Mouse (Mus musculus): ENCODE data around the gene Tnfrsf4. TPM values are rescaled to one million over a fixed set of nuclear protein-coding genes. Genes with fewer than 3 reads are reported as not detected.

Gene Tnfrsf4
- polyA plus RNA-seq, 1 experiment from 2014 or later, result 0.86 TPM

DNA sequence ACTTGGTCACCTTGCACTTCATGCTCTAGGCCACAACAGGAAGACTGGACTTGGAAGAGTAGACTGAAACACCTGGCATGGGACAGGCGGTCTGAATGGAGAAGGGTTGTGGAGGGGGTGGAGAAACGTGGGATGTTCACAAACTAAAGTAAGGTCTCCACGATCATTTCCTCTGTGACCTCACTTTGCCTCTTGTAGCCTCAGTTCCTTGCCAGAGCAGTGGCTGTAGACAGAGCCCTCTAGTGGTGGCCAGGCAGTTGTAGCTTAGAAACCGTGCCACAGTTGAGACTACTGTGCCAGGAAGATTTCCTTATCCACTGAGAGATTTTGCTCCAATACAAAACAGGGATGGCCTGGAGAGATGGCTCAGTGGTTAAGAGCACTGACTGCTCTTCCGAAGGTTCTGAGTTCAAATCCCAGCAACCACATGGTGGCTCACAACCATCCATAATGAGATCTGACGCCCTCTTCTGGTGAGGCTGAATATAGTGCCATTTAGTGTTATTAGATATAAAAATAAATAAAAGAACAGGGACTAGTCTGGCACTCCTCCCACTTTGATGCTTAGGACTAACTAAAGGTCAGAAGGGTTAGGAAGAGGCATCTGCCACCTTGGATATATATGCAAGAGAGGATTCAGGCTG, 20.0 kb downstream of the Tnfrsf4 start:
- no peak for ATAC-seq
- peaks cover 9% of the 10 kb centered on the region; the same call in 1 of the 2 replicates for H3K27me3 ChIP-seq (replicated peaks; ENCODE audit: control insufficient read depth, insufficient read depth, low read length)
- H3K9me3 ChIP-seq (ENCODE audit: control insufficient read depth, low read length), result no peaks in the 10 kb centered on the region
- peaks cover 22% of the 10 kb centered on the region for H3K4me1 ChIP-seq (ENCODE audit: control insufficient read depth, insufficient read depth, low read length)
- H3K36me3 ChIP-seq (ENCODE audit: control insufficient read depth, insufficient read depth, low read length), result peaks cover 2% of the 10 kb centered on the region; the same call in 1 of the 2 replicates
- no peak overlapping the region for H3K4me3 ChIP-seq (ENCODE audit: low read length)
- no peak overlapping the region for H3K4me2 ChIP-seq (ENCODE audit: low read depth, low read length)
- WGBS, result 47% methylated on average over 6 of the region's 6 CpGs
- no peak overlapping the region for H3K9ac ChIP-seq (ENCODE audit: low read depth, low read length)
- no peak overlapping the region for H3K27ac ChIP-seq (ENCODE audit: low read length)

DNA sequence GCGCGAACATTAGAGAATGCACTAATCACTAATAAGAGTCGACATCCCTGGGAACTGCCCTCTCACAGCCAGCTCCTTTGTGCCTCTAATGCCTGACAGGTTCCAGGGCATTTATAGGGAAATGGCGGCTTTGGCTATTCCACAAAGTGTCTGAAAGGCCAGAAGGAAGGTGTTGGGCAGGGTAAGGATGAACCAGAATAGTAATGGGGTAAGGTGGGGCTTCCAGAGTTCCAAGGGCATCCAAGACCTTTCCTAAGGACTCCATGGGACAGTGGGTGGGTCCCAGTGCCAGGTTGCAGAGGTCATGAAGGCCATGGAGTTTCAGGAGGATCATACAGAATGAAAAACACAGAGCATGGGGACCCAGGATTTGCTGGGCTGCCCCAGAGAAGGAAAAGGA, 20.7 kb downstream of the Tnfrsf4 start:
- H3K27me3 ChIP-seq (replicated peaks; ENCODE audit: control insufficient read depth, insufficient read depth, low read length), result peaks cover 9% of the 10 kb centered on the region; the same call in 1 of the 2 replicates
- peaks cover 22% of the 10 kb centered on the region for H3K4me1 ChIP-seq (ENCODE audit: control insufficient read depth, insufficient read depth, low read length)
- H3K4me2 ChIP-seq (ENCODE audit: low read depth, low read length), result no peak overlapping the region
- no peak overlapping the region for H3K9ac ChIP-seq (ENCODE audit: low read depth, low read length)
- no peak overlapping the region for H3K4me3 ChIP-seq (ENCODE audit: low read length)
- WGBS, result 73% methylated on average over 4 of the region's 4 CpGs
- no peaks in the 10 kb centered on the region for H3K9me3 ChIP-seq (ENCODE audit: control insufficient read depth, low read length)
- H3K36me3 ChIP-seq (ENCODE audit: control insufficient read depth, insufficient read depth, low read length), result peaks cover 2% of the 10 kb centered on the region; the same call in 1 of the 2 replicates
- no peak for ATAC-seq
- no peak overlapping the region for H3K27ac ChIP-seq (ENCODE audit: low read length)

DNA sequence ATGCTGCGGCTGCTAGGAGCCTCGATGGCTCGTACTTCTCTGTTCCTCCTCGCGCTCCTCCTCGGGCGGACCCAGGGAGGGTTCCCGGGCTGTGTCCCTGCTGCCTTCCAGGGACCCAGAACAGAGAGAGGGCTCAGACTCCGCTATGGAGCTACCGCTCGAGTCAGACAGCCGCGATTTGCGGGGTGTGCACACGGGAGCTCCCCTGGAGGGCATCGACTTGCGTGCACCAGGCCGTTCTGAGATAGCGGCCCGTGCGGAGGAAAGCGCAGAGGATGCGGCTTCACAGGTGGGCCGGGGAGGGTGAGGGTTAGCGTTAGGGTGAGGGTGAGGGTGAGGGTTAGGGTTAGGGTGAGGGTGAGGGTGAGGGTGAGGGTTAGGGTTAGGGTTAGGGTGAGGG, 21.3 kb downstream of the Tnfrsf4 start:
- ATAC-seq, result no peak
- peaks cover 22% of the 10 kb centered on the region for H3K4me1 ChIP-seq (ENCODE audit: control insufficient read depth, insufficient read depth, low read length)
- H3K9me3 ChIP-seq (ENCODE audit: control insufficient read depth, low read length), result no peaks in the 10 kb centered on the region
- peaks cover 9% of the 10 kb centered on the region; the same call in 1 of the 2 replicates for H3K27me3 ChIP-seq (replicated peaks; ENCODE audit: control insufficient read depth, insufficient read depth, low read length)
- peak overlapping the region; percentile 16 for H3K4me3 ChIP-seq (ENCODE audit: low read length)
- H3K9ac ChIP-seq (ENCODE audit: low read depth, low read length), result no peak overlapping the region
- no peak overlapping the region for H3K27ac ChIP-seq (ENCODE audit: low read length)
- 28% methylated on average over 25 of the region's 25 CpGs for WGBS
- no peaks in the 10 kb centered on the region; the same call in 1 of the 2 replicates for H3K36me3 ChIP-seq (ENCODE audit: control insufficient read depth, insufficient read depth, low read length)
- H3K4me2 ChIP-seq (ENCODE audit: low read depth, low read length), result 0 out of 2 replicates have a peak overlapping the region, but pooled peaks have one; percentile 33

DNA sequence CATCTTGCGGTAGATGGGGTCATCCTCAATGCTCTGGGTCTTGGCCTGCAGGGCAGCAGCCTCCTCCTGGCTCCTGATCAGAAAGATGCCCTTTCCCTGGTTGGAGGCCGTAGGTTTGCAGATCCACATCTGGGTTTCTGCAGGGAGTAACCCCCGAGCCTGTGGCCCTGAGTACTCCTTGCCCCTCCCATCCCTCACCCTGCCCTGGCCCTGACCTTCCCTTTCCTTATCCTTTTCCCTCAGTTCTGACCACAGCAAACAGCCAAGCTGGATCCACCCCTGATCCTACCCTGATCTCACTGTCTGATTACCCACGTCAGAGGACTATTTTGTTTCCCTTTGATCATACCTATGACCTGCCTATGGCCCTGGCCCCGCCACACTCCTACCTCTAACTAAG, 31.1 kb downstream of the Tnfrsf4 start:
- Histone ChIP-seq H3K36me3 (ENCODE audit: control insufficient read depth, insufficient read depth, low read length) (no peaks in the 10 kb centered on the region), H3K4me1 (ENCODE audit: control insufficient read depth, insufficient read depth, low read length) (no peaks in the 10 kb centered on the region), H3K9me3 (ENCODE audit: control insufficient read depth, low read length) (no peaks in the 10 kb centered on the region), H3K4me3 (ENCODE audit: low read length) (no peak overlapping the region), H3K27ac (ENCODE audit: low read length) (no peak overlapping the region), H3K27me3 (replicated peaks; ENCODE audit: control insufficient read depth, insufficient read depth, low read length) (no peaks in the 10 kb centered on the region), H3K9ac (ENCODE audit: low read depth, low read length) (no peak overlapping the region), H3K4me2 (ENCODE audit: low read depth, low read length) (no peak overlapping the region)
- ATAC-seq, result peak; percentile 43
- 57% methylated on average over 5 of the region's 5 CpGs for WGBS

DNA sequence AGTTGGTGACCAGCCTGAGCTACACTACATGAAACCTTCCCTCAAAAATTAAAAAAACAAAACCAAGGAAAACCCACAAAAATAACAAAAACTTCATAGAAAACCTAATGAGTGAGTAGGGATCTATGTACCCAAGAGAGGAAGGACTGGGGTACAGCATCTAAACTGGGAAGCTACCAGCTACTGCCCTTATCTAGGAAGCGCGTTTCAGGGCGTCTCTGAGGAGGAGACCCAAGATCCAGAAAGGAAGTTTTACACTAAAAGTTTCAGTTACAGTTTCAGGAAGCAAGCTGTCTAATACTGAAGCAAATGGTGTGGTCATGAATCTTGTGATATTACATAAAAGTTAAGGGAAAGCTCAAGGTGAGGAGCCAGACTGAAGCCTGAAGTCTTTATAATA, 36.1 kb downstream of the Tnfrsf4 start:
- H3K36me3 ChIP-seq (ENCODE audit: control insufficient read depth, insufficient read depth, low read length), result no peaks in the 10 kb centered on the region
- 60% methylated on average over 3 of the region's 3 CpGs for WGBS

DNA sequence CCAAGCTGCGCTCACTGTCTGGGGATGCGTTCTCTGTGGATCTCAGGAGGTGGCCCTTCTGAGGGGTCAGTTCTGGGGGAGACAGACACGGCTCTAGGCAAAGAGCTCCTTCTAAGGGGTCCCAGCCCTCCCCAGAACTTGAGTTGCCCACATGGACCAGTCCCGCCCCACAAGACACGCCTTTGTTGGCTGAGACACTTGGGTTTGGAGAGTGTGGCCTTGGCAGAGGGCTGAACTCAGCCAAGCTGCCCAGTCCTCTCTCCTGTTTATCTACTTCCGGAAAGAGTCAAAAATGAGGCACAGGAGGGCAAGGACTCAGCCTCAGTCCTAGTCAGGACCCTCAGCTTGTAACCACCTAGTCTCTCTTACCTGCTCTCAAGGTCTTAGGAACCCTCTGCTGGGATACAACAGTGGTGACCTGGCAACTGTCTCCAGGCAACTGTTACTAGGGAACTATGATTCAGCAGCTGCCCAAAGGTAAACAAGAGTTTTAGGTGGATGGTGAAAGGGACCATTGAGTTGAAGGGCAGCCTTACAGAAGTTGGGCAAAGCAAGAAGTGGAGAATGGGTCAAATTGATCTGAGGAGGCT, 36.8 kb downstream of the Tnfrsf4 start:
- ATAC-seq, result no peak
- H3K27me3 ChIP-seq (replicated peaks; ENCODE audit: control insufficient read depth, insufficient read depth, low read length), result no peaks in the 10 kb centered on the region
- H3K36me3 ChIP-seq (ENCODE audit: control insufficient read depth, insufficient read depth, low read length), result no peaks in the 10 kb centered on the region
- H3K9me3 ChIP-seq (ENCODE audit: control insufficient read depth, low read length), result no peaks in the 10 kb centered on the region
- H3K4me3 ChIP-seq (ENCODE audit: low read length), result no peak overlapping the region
- peaks cover 17% of the 10 kb centered on the region; the same call in 1 of the 2 replicates for H3K4me1 ChIP-seq (ENCODE audit: control insufficient read depth, insufficient read depth, low read length)
- no peak overlapping the region for H3K4me2 ChIP-seq (ENCODE audit: low read depth, low read length)
- H3K27ac ChIP-seq (ENCODE audit: low read length), result no peak overlapping the region
- H3K9ac ChIP-seq (ENCODE audit: low read depth, low read length), result no peak overlapping the region; the same call in 1 of the 2 replicates
- WGBS, result 55% methylated on average over 6 of the region's 6 CpGs

More for the DNA sequence above, 36.1 kb downstream of the Tnfrsf4 start:
- Histone ChIP-seq H3K9me3 (ENCODE audit: control insufficient read depth, low read length) (no peaks in the 10 kb centered on the region), H3K4me2 (ENCODE audit: low read depth, low read length) (no peak overlapping the region), H3K4me3 (ENCODE audit: low read length) (no peak overlapping the region), H3K4me1 (ENCODE audit: control insufficient read depth, insufficient read depth, low read length) (peaks cover 12% of the 10 kb centered on the region; the same call in 1 of the 2 replicates), H3K27ac (ENCODE audit: low read length) (no peak overlapping the region), H3K9ac (ENCODE audit: low read depth, low read length) (no peak overlapping the region), H3K27me3 (replicated peaks; ENCODE audit: control insufficient read depth, insufficient read depth, low read length) (no peaks in the 10 kb centered on the region)
- ATAC-seq, result no peak

DNA sequence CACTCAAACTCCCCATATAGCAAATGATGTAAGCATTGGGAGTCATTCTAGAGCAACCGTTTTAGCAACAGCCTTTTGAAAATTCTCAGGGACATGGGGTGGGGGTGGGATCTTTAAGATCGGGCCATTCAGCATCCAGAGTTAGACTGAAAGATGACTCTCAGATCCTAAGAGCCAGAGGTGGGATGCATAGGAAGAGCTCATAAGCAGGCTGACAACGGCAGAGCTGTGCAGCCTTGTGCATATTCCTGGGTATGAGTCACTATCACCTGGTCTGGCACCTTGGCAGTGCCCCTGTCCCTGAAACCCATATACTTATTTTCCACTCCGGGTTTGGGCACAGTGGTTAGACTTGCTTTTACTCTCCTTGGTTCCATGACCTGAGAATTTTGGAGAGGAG, 39.5 kb downstream of the Tnfrsf4 start:
- Histone ChIP-seq H3K4me1 (ENCODE audit: control insufficient read depth, insufficient read depth, low read length) (peaks cover 19% of the 10 kb centered on the region; the same call in 1 of the 2 replicates), H3K4me2 (ENCODE audit: low read depth, low read length) (no peak overlapping the region), H3K27ac (ENCODE audit: low read length) (peak overlapping the region; percentile 86; the same call in 1 of the 2 replicates), H3K9me3 (ENCODE audit: control insufficient read depth, low read length) (no peaks in the 10 kb centered on the region), H3K36me3 (ENCODE audit: control insufficient read depth, insufficient read depth, low read length) (no peaks in the 10 kb centered on the region), H3K4me3 (ENCODE audit: low read length) (no peak overlapping the region), H3K27me3 (replicated peaks; ENCODE audit: control insufficient read depth, insufficient read depth, low read length) (no peaks in the 10 kb centered on the region), H3K9ac (ENCODE audit: low read depth, low read length) (0 out of 2 replicates have a peak overlapping the region, but pooled peaks have one; percentile 14)
- no peak for ATAC-seq
- WGBS, result 74% methylated on average over 4 of the region's 4 CpGs

DNA sequence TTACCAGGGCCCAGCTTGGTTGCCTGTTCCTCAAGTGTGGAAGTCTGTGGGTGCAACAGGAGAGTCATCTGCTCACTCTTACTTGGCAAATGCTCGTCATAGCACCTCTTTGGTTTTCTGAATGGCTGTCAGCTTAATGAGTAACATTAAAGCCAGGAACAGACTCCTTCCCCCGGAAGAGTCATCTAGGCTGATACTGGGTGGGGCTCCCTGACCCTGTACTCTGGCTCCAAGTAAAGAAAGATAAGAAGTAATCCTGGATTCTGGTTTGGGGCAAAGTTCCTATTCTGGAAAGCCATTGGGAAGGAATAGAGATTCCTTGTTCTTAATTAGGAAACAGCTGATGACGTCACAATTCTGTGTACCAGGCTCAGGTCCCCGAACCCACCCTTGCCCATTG, 40.5 kb downstream of the Tnfrsf4 start:
- 62% methylated on average over 4 of the region's 4 CpGs for WGBS
- peak overlapping the region; percentile 39 for H3K4me2 ChIP-seq (ENCODE audit: low read depth, low read length)
- peak overlapping the region; percentile 86 for H3K27ac ChIP-seq (ENCODE audit: low read length)

DNA sequence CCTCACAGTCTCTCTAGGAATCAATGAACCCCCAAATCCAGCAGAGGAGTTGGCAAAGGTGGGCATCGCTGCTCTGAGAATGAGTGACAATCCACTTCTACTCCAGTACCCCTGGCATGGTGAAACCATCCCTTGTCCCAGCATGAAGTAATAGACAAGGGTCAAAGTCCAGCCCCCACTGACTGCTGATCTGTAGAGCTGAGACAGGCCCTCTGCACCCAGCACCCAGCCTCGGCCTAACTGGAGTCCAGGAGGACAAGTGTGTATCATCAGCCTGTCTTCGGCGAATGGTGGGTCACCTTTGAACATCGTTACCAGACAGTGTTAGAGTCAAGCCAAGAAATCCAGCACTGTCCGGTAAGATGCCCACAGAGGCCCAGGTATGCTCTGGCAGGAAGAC, 41.0 kb downstream of the Tnfrsf4 start:
- H3K4me2 ChIP-seq (ENCODE audit: low read depth, low read length), result peak overlapping the region; percentile 39
- no peaks in the 10 kb centered on the region for H3K27me3 ChIP-seq (replicated peaks; ENCODE audit: control insufficient read depth, insufficient read depth, low read length)
- peak overlapping the region; percentile 59 for H3K4me3 ChIP-seq (ENCODE audit: low read length)
- ATAC-seq, result peak; percentile 65
- no peaks in the 10 kb centered on the region for H3K36me3 ChIP-seq (ENCODE audit: control insufficient read depth, insufficient read depth, low read length)
- H3K9ac ChIP-seq (ENCODE audit: low read depth, low read length), result peak overlapping the region; percentile 68
- H3K27ac ChIP-seq (ENCODE audit: low read length), result peak overlapping the region; percentile 86
- 76% methylated on average over 6 of the region's 6 CpGs for WGBS
- peaks cover 19% of the 10 kb centered on the region; the same call in 1 of the 2 replicates for H3K4me1 ChIP-seq (ENCODE audit: control insufficient read depth, insufficient read depth, low read length)
- no peaks in the 10 kb centered on the region for H3K9me3 ChIP-seq (ENCODE audit: control insufficient read depth, low read length)

More for the DNA sequence above, 40.5 kb downstream of the Tnfrsf4 start:
- peak; percentile 81 for ATAC-seq
- Histone ChIP-seq H3K9me3 (ENCODE audit: control insufficient read depth, low read length) (no peaks in the 10 kb centered on the region), H3K4me3 (ENCODE audit: low read length) (no peak overlapping the region; the same call in 1 of the 2 replicates), H3K27me3 (replicated peaks; ENCODE audit: control insufficient read depth, insufficient read depth, low read length) (no peaks in the 10 kb centered on the region), H3K9ac (ENCODE audit: low read depth, low read length) (0 out of 2 replicates have a peak overlapping the region, but pooled peaks have one; percentile 14), H3K36me3 (ENCODE audit: control insufficient read depth, insufficient read depth, low read length) (no peaks in the 10 kb centered on the region), H3K4me1 (ENCODE audit: control insufficient read depth, insufficient read depth, low read length) (peaks cover 19% of the 10 kb centered on the region; the same call in 1 of the 2 replicates)
